8 mouse cellular contexts compared by ENCODE assay signal in the genomic region with DNA sequence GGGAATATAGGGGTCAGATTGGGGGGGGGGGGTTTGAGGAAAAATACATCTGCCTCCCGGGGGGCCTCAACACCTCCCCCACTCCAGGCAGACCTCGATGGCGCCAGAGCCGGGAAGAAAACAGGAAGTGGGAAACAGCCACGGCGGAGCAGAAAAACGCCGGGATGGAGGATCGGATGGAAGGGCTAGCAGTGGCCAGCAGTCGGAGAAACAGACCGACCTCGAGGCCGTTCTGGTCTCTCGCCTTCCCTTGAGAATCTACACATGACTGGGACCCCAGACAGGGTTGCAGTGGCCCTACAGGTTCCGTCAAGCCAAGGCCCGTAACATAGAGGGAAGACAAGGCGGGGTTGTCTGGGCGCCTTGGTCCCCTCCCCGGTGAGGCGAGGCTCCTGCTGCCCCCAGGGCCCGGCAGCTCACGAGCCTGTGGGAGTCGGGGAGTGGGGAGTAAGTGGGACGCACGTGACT. TPM values are rescaled to one million over a fixed set of nuclear protein-coding genes. Genes with fewer than 3 reads are reported as not detected.
DNase-seq lines count a peak whose midpoint lies in the region; ATAC-seq and TF ChIP-seq lines count a peak whose summit lies in the region.

No protein-coding gene starts in this region.

- no peaks in the 10 kb centered on the region for H3K9me3 ChIP-seq in heart, embryonic 10.5 days
- H3K9me3 ChIP-seq in ES-Bruce4 (replicated peaks; ENCODE audit: control insufficient read depth, insufficient read depth, low read length, poor library complexity, severe bottlenecking) = no peaks in the 10 kb centered on the region
- H3K9me3 ChIP-seq in embryonic facial prominence, embryonic 15.5 days (replicated peaks) = no peaks in the 10 kb centered on the region

- TF ChIP-seq EP300 in ES-Bruce4 (IDR thresholded peaks at IDR 0.05; ENCODE audit: insufficient read depth, low read depth, low read length) = no peak

- H3ac ChIP-seq in myocyte (ENCODE audit: control insufficient read depth, insufficient read length) = peak overlapping the region; percentile 27

- intact Hi-C loops in heart, postnatal 10 days (cut with DNase I) = loop anchor here (1.0 kb wide), 1 partner anchor 29 kb away; no protein-coding TSS in a partner anchor

- H3K4me3 ChIP-seq in heart, embryonic 10.5 days = peak overlapping the region; percentile 96
- peak overlapping the region; percentile 70 for H3K4me3 ChIP-seq in ES-Bruce4 (ENCODE audit: low read depth, low read length)
- H3K4me3 ChIP-seq in embryonic facial prominence, embryonic 15.5 days (replicated peaks) = peak overlapping the region; percentile 97
- H3K4me3 ChIP-seq in myocyte = peak overlapping the region; percentile 84

- TF ChIP-seq CTCF in ES-Bruce4 (IDR thresholded peaks at IDR 0.05; ENCODE audit: low read depth, low read length) = no peak

- H3K79me2 ChIP-seq in myocyte (ENCODE audit: control insufficient read depth, insufficient read depth) = peaks cover 55% of the 10 kb centered on the region

- peak overlapping the region; percentile 99 for H3K9ac ChIP-seq in ES-Bruce4 (ENCODE audit: low read depth, poor library complexity, severe bottlenecking)
- peak overlapping the region; percentile 90 for H3K9ac ChIP-seq in embryonic facial prominence, embryonic 15.5 days

- WGBS in heart, embryonic 10.5 days = under 1% methylated on average over 25 of the region's 25 CpGs
- WGBS in embryonic facial prominence, embryonic 15.5 days = 0% methylated on average over 25 of the region's 25 CpGs

- peaks cover 32% of the 10 kb centered on the region for H3K36me3 ChIP-seq in heart, embryonic 10.5 days
- H3K36me3 ChIP-seq in ES-Bruce4 (ENCODE audit: control insufficient read depth, insufficient read depth, low read length, poor library complexity, severe bottlenecking) (peaks cover 23% of the 10 kb centered on the region), myocyte (ENCODE audit: control insufficient read depth, insufficient read depth) (no peaks in the 10 kb centered on the region)
- peaks cover 22% of the 10 kb centered on the region for H3K36me3 ChIP-seq in embryonic facial prominence, embryonic 15.5 days

- peak overlapping the region; percentile 86 for H3K4me2 ChIP-seq in embryonic facial prominence, embryonic 15.5 days (replicated peaks)
- H3K4me2 ChIP-seq in myocyte (ENCODE audit: low read depth) = peak overlapping the region; percentile 99

- TF ChIP-seq POLR2A in ES-Bruce4 (IDR thresholded peaks at IDR 0.05; ENCODE audit: insufficient read depth, low read length) (no peak), myocyte (IDR thresholded peaks at IDR 0.05; ENCODE audit: insufficient read length, low read depth) (no peak)

- H3K4me1 ChIP-seq in heart, embryonic 10.5 days = peaks cover 61% of the 10 kb centered on the region
- H3K4me1 ChIP-seq in ES-Bruce4 (ENCODE audit: control insufficient read depth, insufficient read depth, low read length) = peaks cover 2% of the 10 kb centered on the region
- H3K4me1 ChIP-seq in embryonic facial prominence, embryonic 15.5 days = peaks cover 64% of the 10 kb centered on the region

- no peaks in the 10 kb centered on the region for H3K27me3 ChIP-seq in heart, embryonic 10.5 days (ENCODE audit: insufficient read depth, poor library complexity, severe bottlenecking)
- H3K27me3 ChIP-seq in ES-Bruce4 (ENCODE audit: control insufficient read depth, insufficient read depth, low read length, poor library complexity, severe bottlenecking) (no peaks in the 10 kb centered on the region), myocyte (ENCODE audit: control insufficient read depth, insufficient read depth, insufficient read length) (no peaks in the 10 kb centered on the region)
- H3K27me3 ChIP-seq in embryonic facial prominence, embryonic 15.5 days = no peaks in the 10 kb centered on the region

- H3K27ac ChIP-seq in heart, embryonic 10.5 days = peak overlapping the region; percentile 95
- H3K27ac ChIP-seq in ES-Bruce4 (ENCODE audit: insufficient read depth, low read length) = peak overlapping the region; percentile 15
- H3K27ac ChIP-seq in embryonic facial prominence, embryonic 15.5 days (replicated peaks) = peak overlapping the region; percentile 99

- ATAC-seq in embryonic facial prominence, embryonic 15.5 days (ENCODE audit: insufficient number of reproducible peaks, low FRiP score, low TSS enrichment, low read depth) = peak; percentile 18; the same call in 1 of the 2 replicates

- DNase-seq in heart, embryonic 10.5 days (ENCODE audit: low spot score) = no peak
- no peak for DNase-seq in heart, postnatal 10 days
- DNase-seq in kidney, postnatal 10 days = peak; percentile 68
- DNase-seq in urinary bladder, postnatal 4 days (ENCODE audit: low spot score in 2 of 2) = no peak
- no peak for DNase-seq in thymus, adult 18-20 months

TF ChIP-seq in myocyte, 11 proteins besides CTCF, POLR2A, EP300 and RAD21:
- no peak for TF ChIP-seq CEBPB (IDR thresholded peaks at IDR 0.05; ENCODE audit: insufficient read depth, poor library complexity, severe bottlenecking)
- peak; percentile 48 for TF ChIP-seq POLR2AphosphoS2 (IDR thresholded peaks at IDR 0.05; ENCODE audit: insufficient read length, low read depth)

RNA-seq across cellular contexts. Expression of a gene that starts 1.7 kb away (rescaled TPM):
- 9.2 and 17.9 TPM in 2 replicates for polyA plus RNA-seq in heart, embryonic 10.5 days (2016; fragmentation: Nextera tagmentation; extraction: Ambion mirVana)
- 10 to 100 TPM; 38.6 to 42.2 TPM for total RNA-seq in heart, postnatal 10 days (2021)
- polyA plus RNA-seq in ES-Bruce4 (2011; ENCODE audit: insufficient read depth, insufficient read length, low read depth, missing spikeins) = 61.8 and 63.8 TPM in 2 replicates
- polyA plus RNA-seq in embryonic facial prominence, embryonic 15.5 days (2015; fragmentation: Nextera tagmentation; extraction: Ambion mirVana) = 21.0 and 22.1 TPM in 2 replicates
- 42.5 TPM for polyA plus RNA-seq in myocyte (2012; fragmentation: generic; extraction: Trizol)

RNA-seq across cellular contexts. Expression of a gene that starts 11.2 kb away (rescaled TPM):
- polyA plus RNA-seq in heart, embryonic 10.5 days (2016; fragmentation: Nextera tagmentation; extraction: Ambion mirVana) = 8.2 and 11.9 TPM in 2 replicates
- 10 to 100 TPM; 69.7 to 72.0 TPM for total RNA-seq in heart, postnatal 10 days (2021)
- polyA plus RNA-seq in ES-Bruce4 (2011; ENCODE audit: insufficient read depth, insufficient read length, low read depth, missing spikeins) = 77.3 and 84.3 TPM in 2 replicates
- 11.5 and 13.0 TPM in 2 replicates for polyA plus RNA-seq in embryonic facial prominence, embryonic 15.5 days (2015; fragmentation: Nextera tagmentation; extraction: Ambion mirVana)
- polyA plus RNA-seq in myocyte (2012; fragmentation: generic; extraction: Trizol) = 69.4 TPM

RNA-seq across cellular contexts. Expression of a gene that starts 18.6 kb away (rescaled TPM):
- 17.0 and 28.7 TPM in 2 replicates for polyA plus RNA-seq in heart, embryonic 10.5 days (2016; fragmentation: Nextera tagmentation; extraction: Ambion mirVana)
- 10 to 100 TPM; 88.4 to 90.5 TPM for total RNA-seq in heart, postnatal 10 days (2021)
- polyA plus RNA-seq in ES-Bruce4 (2011; ENCODE audit: insufficient read depth, insufficient read length, low read depth, missing spikeins) (128 and 141 TPM in 2 replicates), myocyte (2012; fragmentation: generic; extraction: Trizol) (65.8 TPM)
- 46.3 and 50.6 TPM in 2 replicates for polyA plus RNA-seq in embryonic facial prominence, embryonic 15.5 days (2015; fragmentation: Nextera tagmentation; extraction: Ambion mirVana)

RNA-seq across cellular contexts. Expression of a gene that starts 27.7 kb away (rescaled TPM):
- polyA plus RNA-seq in heart, embryonic 10.5 days (2016; fragmentation: Nextera tagmentation; extraction: Ambion mirVana) = 2.5 and 3.0 TPM in 2 replicates
- total RNA-seq in heart, postnatal 10 days (2021) = 10 to 100 TPM in 1 of 2 experiments, 1 to 10 TPM in 1; 8.7 to 11.4 TPM
- polyA plus RNA-seq in ES-Bruce4 (2011; ENCODE audit: insufficient read depth, insufficient read length, low read depth, missing spikeins) (6.5 and 7.2 TPM in 2 replicates), myocyte (2012; fragmentation: generic; extraction: Trizol) (5.6 TPM)
- 3.3 TPM in 2 replicates for polyA plus RNA-seq in embryonic facial prominence, embryonic 15.5 days (2015; fragmentation: Nextera tagmentation; extraction: Ambion mirVana)

RNA-seq across cellular contexts. Expression of a gene that starts 28.5 kb away (rescaled TPM):
- polyA plus RNA-seq in heart, embryonic 10.5 days (2016; fragmentation: Nextera tagmentation; extraction: Ambion mirVana) = 6.7 and 8.1 TPM in 2 replicates
- 10 to 100 TPM; 14.2 TPM for total RNA-seq in heart, postnatal 10 days (2021)
- polyA plus RNA-seq in ES-Bruce4 (2011; ENCODE audit: insufficient read depth, insufficient read length, low read depth, missing spikeins) = 9.6 and 10.2 TPM in 2 replicates
- 13.2 and 14.7 TPM in 2 replicates for polyA plus RNA-seq in embryonic facial prominence, embryonic 15.5 days (2015; fragmentation: Nextera tagmentation; extraction: Ambion mirVana)
- polyA plus RNA-seq in myocyte (2012; fragmentation: generic; extraction: Trizol) = 8.8 TPM

Comparison
In these comparisons a context has a peak if more than half of its experiments do, and no peak if none do; other contexts are left out.
1. H3K27ac ChIP-seq: peak in every context shown above with its lines; median percentile 99 in embryonic facial prominence, embryonic 15.5 days; 95 in heart, embryonic 10.5 days; 15 in ES-Bruce4.